Comparison of ENCODE assay signal across 8 mouse cellular contexts in the genomic region with DNA sequence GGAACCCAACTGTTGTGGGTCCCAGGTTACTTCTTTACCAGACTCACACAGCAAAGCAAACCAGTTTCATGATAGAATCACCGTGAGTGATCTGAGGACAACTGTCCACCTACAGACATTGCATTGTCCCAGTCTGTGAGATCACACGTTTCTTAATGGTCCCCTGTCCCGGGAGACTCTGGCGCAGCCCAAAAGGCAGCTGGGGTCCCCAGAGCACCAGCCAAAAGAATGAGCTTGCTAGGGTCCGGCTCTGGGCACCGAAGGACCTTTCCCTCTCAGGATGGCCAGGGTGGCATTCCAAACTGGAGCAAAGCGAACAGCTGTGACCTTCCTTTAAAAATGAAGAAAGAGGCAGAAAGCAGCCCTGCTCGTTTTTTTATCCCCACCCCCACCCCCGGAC. TPM values are rescaled to one million over a fixed set of nuclear protein-coding genes. Genes with fewer than 3 reads are reported as not detected.
DNase-seq lines count a peak whose midpoint lies in the region; ATAC-seq and TF ChIP-seq lines count a peak whose summit lies in the region.

Gene Adamtsl1 (plus strand): TSS at position 381 of the 400 bp plus-strand sequence.

- H3K27me3 ChIP-seq in lung, embryonic 14.5 days (ENCODE audit: insufficient read depth, low read length), result peaks cover 5% of the 10 kb centered on the region; the same call in 1 of the 2 replicates
- no peaks in the 10 kb centered on the region for H3K27me3 ChIP-seq in liver, embryonic 14.5 days (ENCODE audit: control insufficient read depth, insufficient read depth, low read length)

- peak within 1 kb of the TSS; percentile 63 for H3K27ac ChIP-seq in lung, embryonic 14.5 days (ENCODE audit: low read depth)
- H3K27ac ChIP-seq in liver, embryonic 14.5 days, result no peak within 1 kb of the TSS

- DNase-seq in cerebellum, postnatal 10 days, result no peak
- DNase-seq in lung, embryonic 14.5 days, result no peak
- no peak for DNase-seq in lung, postnatal 25 days (ENCODE audit: low spot score)
- DNase-seq in gonadal fat pad, adult 2 months (ENCODE audit: low read depth), result no peak
- no peak for DNase-seq in liver, embryonic 14.5 days (ENCODE audit: low read depth in 3 of 3, low spot score in 3 of 3)
- no peak for DNase-seq in embryo, embryonic 10.5 days (ENCODE audit: low spot score)

- H3K36me3 ChIP-seq in lung, embryonic 14.5 days (ENCODE audit: insufficient read depth), result no peaks in the 10 kb centered on the region
- no peaks in the 10 kb centered on the region for H3K36me3 ChIP-seq in liver, embryonic 14.5 days (replicated peaks; ENCODE audit: control insufficient read depth, insufficient read depth, low read depth)

- TF ChIP-seq EP300 in liver, embryonic 14.5 days (IDR thresholded peaks at IDR 0.05; ENCODE audit: low read depth), result no peak

- 1% methylated on average over 9 of the region's 9 CpGs for WGBS in lung, embryonic 14.5 days
- WGBS in liver, embryonic 14.5 days (ENCODE audit: insufficient replicate concordance), result 7% methylated on average over 9 of the region's 9 CpGs

- peak within 1 kb of the TSS; percentile 54 for H3K9ac ChIP-seq in lung, embryonic 14.5 days
- no peak within 1 kb of the TSS for H3K9ac ChIP-seq in liver, embryonic 14.5 days (replicated peaks)

- H3K4me1 ChIP-seq in lung, embryonic 14.5 days (ENCODE audit: insufficient read depth), result 0 out of 2 replicates have a peak, but pooled peaks cover 5% of the 10 kb centered on the region
- no peaks in the 10 kb centered on the region for H3K4me1 ChIP-seq in liver, embryonic 14.5 days (replicated peaks; ENCODE audit: control insufficient read depth in 2 of 2, insufficient read depth in 2 of 2, low read length in 1 of 2)

- no peaks in the 10 kb centered on the region for H3K9me3 ChIP-seq in lung, embryonic 14.5 days (ENCODE audit: low read depth, low read length)
- H3K9me3 ChIP-seq in liver, embryonic 14.5 days (ENCODE audit: control insufficient read depth, low read length), result no peaks in the 10 kb centered on the region

- TF ChIP-seq CTCF in lung, embryonic 14.5 days (IDR thresholded peaks at IDR 0.05; ENCODE audit: low read depth), result no peak
- no peak for TF ChIP-seq CTCF in liver, embryonic 14.5 days (IDR thresholded peaks at IDR 0.05; ENCODE audit: low read depth)

- peak within 1 kb of the TSS; percentile 97 for H3K4me2 ChIP-seq in lung, embryonic 14.5 days
- peak within 1 kb of the TSS; percentile 32 for H3K4me2 ChIP-seq in liver, embryonic 14.5 days (ENCODE audit: low read depth)

- peak; percentile 34 for ATAC-seq in cerebellum, adult (ENCODE audit: insufficient number of reproducible peaks, low FRiP score, low TSS enrichment)
- ATAC-seq in lung, embryonic 14.5 days (ENCODE audit: insufficient read depth), result peak; percentile 57
- ATAC-seq in liver, embryonic 14.5 days (ENCODE audit: insufficient read depth), result no peak
- ATAC-seq in inflammation-experienced regulatory T-cells, adult 6 months, result no peak

- H3K4me3 ChIP-seq in lung, embryonic 14.5 days (ENCODE audit: low read depth, low read length), result peak within 1 kb of the TSS; percentile 52
- peak within 1 kb of the TSS; percentile 21 to 37 for H3K4me3 ChIP-seq in liver, embryonic 14.5 days (ENCODE audit: insufficient read depth in 1 of 2, low read depth in 2 of 2, low read length in 2 of 2)

RNA-seq across cellular contexts. Expression of gene Adamtsl1, which starts in this region (rescaled TPM):
- polyA plus RNA-seq in lung, embryonic 14.5 days (2014; fragmentation: Nextera tagmentation; extraction: Ambion mirVana), result 14.2 and 15.0 TPM in 2 replicates
- polyA plus RNA-seq in gonadal fat pad, adult 2 months (2012; rRNA removed), result 17.9 and 20.3 TPM in 2 replicates
- polyA plus RNA-seq in liver, embryonic 14.5 days (2012; rRNA removed), result 0.16 and 0.23 TPM in 2 replicates
- 0.11 and 0.39 TPM in 2 replicates for polyA plus RNA-seq in liver, embryonic 14.5 days (2014; fragmentation: Nextera tagmentation; extraction: Ambion mirVana)
- under 1 TPM in 1 of 3 experiments, not detected in 2; 0.67 TPM for polyA plus RNA-seq in inflammation-experienced regulatory T-cells, adult 6 months (2017; shearing (Covaris generic))

Comparison
In these comparisons a context has a peak if more than half of its experiments do, and no peak if none do; other contexts are left out.
1. ATAC-seq: peak in cerebellum, adult (single experiment) and lung, embryonic 14.5 days (single experiment); none in liver, embryonic 14.5 days (single experiment) and inflammation-experienced regulatory T-cells, adult 6 months (single experiment).